Mouse (Mus musculus) cerebellum, adult 2 months (tissue): ENCODE measurements around the gene Gnao1.

ENCODE experiments used
- CTCF ChIP-seq: fragments of 200-500 bp; IDR thresholded peaks from 2 replicates; pipeline ENCODE4 v1.5.1; 2011; ENCODE audit warnings: low read depth, mild to moderate bottlenecking, control low read depth, low read length, moderate library complexity, borderline replicate concordance; ENCODE audit not compliant: insufficient read depth
- POLR2A ChIP-seq: fragments of 200-500 bp; IDR thresholded peaks from 2 replicates; pipeline ENCODE4 v1.6.1; 2011; ENCODE audit warnings: low read length, control low read depth, borderline replicate concordance; ENCODE audit not compliant: insufficient read depth

GRCm38 (mm10) chr8:93950133-93950532, 140.4 kb downstream of the Gnao1 start:
- TF ChIP-seq CTCF (no peak), POLR2A (no peak)
